Mouse (Mus musculus): ENCODE results near the gene Eif5.

Eif5 gene

DNA sequence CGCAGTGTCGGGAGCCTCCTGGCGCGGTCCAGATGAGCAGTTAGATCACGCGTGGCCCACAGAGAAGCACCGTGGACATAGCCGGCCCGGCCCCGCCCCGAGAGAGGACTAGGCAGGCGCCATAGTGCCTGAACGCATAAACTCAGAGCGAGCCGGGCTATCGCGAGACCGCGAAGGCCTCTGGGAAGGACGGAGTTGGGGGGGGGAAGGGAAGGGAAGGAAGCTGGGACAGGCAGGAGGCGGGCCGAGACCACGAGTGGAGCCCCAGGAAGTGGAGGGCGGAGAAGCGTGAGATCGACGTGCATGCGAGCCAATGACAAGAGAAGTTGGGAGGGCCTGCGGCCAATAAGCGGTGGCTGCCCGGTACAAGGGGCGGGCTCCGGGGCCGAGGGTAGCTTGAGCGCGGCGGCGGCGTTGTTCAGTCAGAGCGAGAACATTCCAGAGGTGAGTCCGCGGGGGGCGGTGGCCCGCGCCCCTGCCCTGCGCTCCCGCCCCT lies at the start of gene Eif5:
TSS of gene Eif5 (plus strand) at position 221 of the 496 bp plus-strand sequence.
- in situ Hi-C loops (cut with MboI; ENCODE audit: unreplicated experiment in 2 of 2): loop anchor here in 1 of 2 experiments (25.0 kb wide), 1 partner anchor 99 kb away; no protein-coding TSS in a partner anchor

GRCm38 (mm10) chr12:111489261-111489865 lies 48.5 kb upstream of the Eif5 start:
- in situ Hi-C loops (cut with MboI; ENCODE audit: unreplicated experiment in 2 of 2): no loop called here

DNA sequence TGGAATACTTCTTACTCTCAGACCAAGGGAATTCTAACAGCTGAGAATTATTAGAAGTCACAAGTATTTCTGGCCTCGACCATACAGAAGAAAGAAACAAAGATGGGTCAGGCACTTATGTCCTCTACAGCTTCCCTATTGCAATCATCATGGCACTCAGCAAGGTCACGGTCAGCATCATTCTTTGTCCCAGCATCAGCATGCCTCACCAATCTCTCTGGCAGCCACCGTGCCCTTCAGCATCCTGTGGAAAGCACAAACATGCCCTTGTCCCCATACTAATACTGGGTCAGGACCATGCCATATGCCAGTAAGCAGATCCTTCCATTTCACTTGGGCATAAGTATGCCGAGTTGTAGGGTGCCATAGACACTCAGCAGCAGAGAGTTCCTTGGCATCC lies 42.9 kb upstream of the Eif5 start:
- in situ Hi-C loops (cut with MboI; ENCODE audit: unreplicated experiment in 2 of 2): no loop called here

DNA sequence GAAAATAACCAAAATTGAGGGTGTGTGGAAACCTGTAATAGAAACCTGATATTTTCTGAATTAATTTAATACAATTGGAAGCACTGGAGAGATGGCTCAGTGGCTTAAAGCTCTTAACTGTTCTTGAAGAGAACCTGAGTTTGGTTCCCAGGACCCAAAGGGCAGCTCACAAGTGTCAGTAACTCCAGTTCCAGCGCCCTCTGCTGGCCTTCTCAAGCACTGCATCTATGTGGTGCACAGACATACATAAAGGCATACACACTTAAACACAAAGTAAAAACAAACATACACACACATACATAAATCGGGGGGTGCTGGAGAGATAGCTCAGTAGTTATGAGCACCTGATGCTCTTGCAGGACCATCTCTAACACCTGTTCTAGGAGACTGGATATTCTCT lies 40.7 kb upstream of the Eif5 start:
- in situ Hi-C loops (cut with MboI; ENCODE audit: unreplicated experiment in 2 of 2): no loop called here

DNA sequence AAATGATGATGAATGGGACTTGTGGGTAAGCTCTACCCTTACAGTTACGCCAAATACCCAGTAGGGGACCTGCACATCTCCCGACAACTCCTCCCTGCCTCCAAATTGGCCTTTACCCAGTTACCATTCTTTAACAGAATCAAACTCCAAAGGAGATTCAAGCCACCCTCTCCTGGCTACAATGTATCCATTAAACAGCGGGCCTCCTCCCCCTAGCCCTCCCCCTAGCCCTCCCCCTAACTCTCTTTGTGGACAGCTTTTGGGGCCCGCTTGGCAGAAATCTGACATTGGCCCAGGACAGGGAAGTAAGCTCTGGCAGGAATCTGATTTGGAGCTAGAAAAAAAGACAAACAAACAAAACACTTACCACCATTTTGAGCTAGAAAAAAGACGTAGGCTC lies 38.2 kb upstream of the Eif5 start:
- in situ Hi-C loops (cut with MboI; ENCODE audit: unreplicated experiment in 2 of 2): loop anchor here in 1 of 2 experiments (10.0 kb wide), 1 partner anchor 75 kb away; no protein-coding TSS in a partner anchor

DNA sequence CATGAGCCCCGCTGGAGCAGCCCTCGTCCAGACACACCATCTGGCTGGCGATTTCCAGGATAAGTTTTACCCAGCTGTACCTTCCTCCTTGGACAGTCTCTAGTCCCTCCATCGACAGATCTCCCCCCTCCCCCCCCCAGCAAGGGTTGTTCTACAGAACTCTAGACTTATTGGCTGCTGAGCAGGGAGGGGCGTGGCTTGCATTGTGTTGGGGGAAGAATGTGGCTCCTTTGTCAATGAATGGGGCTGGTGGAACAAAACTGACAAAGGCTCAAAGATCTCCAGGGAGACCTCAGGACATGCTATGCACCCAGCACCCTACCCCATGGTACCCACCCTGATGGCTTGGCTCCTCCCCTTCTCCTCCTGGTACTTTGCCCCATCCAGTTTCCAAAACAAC lies 37.1 kb upstream of the Eif5 start:
- in situ Hi-C loops (cut with MboI; ENCODE audit: unreplicated experiment in 2 of 2): loop anchor here in 1 of 2 experiments (10.0 kb wide), 1 partner anchor 76 kb away; no protein-coding TSS in a partner anchor

DNA sequence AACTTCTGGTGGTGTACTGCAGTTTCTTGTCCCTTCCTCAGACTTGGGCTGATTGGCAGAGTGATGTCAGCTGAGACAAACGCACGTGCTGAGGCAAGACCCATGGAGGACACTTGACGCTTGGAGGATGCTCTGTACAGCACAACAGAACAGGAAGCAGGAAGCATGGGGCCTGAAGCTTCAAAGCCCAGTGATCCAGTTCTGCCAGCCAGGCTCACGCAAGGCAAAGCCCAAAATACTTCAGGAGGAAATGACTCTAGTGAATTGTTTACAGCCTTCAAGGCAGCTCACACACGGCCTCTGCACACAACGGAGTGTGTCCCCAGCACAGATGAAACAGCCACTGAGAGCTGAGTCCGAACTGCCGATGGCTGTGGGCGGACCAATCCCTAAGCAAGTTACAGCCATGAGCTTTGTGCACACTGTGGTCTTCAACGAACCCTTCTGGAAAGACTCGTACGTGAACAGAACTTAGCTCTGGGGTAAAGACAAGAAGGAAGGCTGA lies 34.7 kb upstream of the Eif5 start:
- in situ Hi-C loops (cut with MboI; ENCODE audit: unreplicated experiment in 2 of 2): loop anchor here in 1 of 2 experiments (10.0 kb wide), 1 partner anchor 78 kb away; no protein-coding TSS in a partner anchor

- in situ Hi-C loops (cut with MboI; ENCODE audit: unreplicated experiment in 2 of 2): loop anchor here in 1 of 2 experiments (10.0 kb wide), 1 partner anchor 79 kb away; no protein-coding TSS in a partner anchor
These were observed 34.2 kb upstream of the Eif5 start for GRCm38 (mm10) chr12:111503571-111503970.

DNA sequence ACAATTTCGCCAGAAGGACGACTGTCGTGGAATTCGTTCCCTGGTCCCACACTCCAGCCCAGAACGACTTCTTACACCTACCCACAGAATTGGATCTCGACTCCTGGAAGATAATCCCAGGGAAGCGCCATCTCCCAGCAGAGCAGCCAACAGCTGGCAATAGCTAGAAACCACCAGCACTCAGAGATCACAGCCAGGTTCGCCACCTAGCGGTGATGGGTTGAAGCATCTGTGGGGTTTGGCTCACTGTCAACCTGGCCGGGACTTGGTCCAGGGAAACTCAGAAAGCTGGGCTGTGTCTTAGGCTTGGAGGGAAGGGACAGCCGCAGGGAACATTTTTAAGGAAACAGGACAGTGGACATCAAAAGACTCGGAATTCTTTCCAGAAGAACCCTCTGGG lies 32.9 kb upstream of the Eif5 start:
- in situ Hi-C loops (cut with MboI; ENCODE audit: unreplicated experiment in 2 of 2): loop anchor here in 1 of 2 experiments (10.0 kb wide), 1 partner anchor 80 kb away; no protein-coding TSS in a partner anchor

DNA sequence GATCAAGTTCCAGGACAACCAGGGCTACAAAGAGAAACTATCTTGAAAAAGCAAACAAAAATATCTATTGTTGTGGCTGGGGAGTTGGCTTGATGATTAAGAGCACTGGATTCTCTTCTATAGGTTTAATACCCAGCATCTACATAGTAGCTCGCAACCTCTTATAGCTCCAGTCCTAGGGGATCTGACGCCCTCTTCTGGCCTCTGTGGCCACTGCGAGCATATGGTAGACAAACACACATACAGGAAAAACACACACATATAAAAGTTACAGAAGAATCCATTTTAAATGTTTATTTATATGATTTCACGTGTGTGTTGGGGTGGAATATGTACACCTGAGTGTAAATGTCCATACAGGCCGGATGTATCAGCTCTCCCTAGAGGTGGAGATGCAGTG lies 30.8 kb upstream of the Eif5 start:
- in situ Hi-C loops (cut with MboI; ENCODE audit: unreplicated experiment in 2 of 2): loop anchor here in 1 of 2 experiments (10.0 kb wide), 1 partner anchor 82 kb away; no protein-coding TSS in a partner anchor

GRCm38 (mm10) chr12:111507962-111508361 lies 29.9 kb upstream of the Eif5 start:
- in situ Hi-C loops (cut with MboI; ENCODE audit: unreplicated experiment in 2 of 2): loop anchor here in 1 of 2 experiments (10.0 kb wide), 1 partner anchor 83 kb away; no protein-coding TSS in a partner anchor

DNA sequence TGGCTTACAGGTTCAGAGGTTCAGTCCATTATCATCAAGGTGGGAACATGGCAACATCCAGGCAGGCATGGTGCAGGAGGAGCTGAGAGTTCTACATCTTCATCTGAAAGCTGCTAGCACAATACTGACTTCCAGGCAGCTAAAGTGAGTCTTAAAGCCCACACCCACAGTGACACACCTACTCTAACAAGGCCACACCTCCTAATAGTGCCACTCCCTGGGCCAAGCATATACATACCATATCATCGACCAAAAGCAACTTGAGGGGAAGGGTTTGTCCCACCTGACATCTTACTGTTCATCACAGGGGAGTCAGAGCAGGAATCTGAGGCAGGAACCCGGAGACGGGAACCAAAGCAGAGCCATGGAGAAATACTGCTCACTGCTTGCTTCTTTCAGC lies 29.4 kb upstream of the Eif5 start:
- in situ Hi-C loops (cut with MboI; ENCODE audit: unreplicated experiment in 2 of 2): loop anchor here in 1 of 2 experiments (10.0 kb wide), 1 partner anchor 84 kb away; no protein-coding TSS in a partner anchor

GRCm38 (mm10) chr12:111512572-111513063 lies 25.2 kb upstream of the Eif5 start:
- in situ Hi-C loops (cut with MboI; ENCODE audit: unreplicated experiment in 2 of 2): no loop called here

GRCm38 (mm10) chr12:111513673-111514072 lies 24.1 kb upstream of the Eif5 start:
- in situ Hi-C loops (cut with MboI; ENCODE audit: unreplicated experiment in 2 of 2): no loop called here

DNA sequence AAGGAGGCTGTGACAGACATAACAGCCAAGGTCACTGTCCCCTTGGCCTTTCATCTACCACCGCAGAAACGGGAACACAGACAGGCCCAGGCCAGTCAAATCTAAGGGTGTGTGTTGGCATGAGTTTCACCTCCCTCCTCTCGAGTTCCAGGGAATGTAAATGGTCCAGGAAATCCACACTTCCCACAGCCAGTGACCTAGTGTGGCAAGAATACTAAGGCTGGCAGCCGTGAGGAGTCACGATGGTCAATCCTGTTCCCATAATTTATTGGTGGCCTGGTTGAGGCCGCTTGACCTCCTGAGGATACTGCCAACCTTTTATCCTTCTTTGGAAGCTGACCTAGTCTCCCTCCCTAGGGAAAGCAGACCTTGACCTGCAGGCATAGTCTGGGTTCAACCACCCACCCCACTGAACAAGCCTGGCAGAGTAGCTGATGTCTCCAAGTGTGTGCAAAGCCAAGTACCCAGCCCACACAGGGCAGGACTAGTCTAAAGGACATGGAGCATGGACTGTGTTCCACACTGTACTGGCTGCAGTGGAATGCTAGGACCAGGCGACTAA lies 23.5 kb upstream of the Eif5 start:
- in situ Hi-C loops (cut with MboI; ENCODE audit: unreplicated experiment in 2 of 2): no loop called here

DNA sequence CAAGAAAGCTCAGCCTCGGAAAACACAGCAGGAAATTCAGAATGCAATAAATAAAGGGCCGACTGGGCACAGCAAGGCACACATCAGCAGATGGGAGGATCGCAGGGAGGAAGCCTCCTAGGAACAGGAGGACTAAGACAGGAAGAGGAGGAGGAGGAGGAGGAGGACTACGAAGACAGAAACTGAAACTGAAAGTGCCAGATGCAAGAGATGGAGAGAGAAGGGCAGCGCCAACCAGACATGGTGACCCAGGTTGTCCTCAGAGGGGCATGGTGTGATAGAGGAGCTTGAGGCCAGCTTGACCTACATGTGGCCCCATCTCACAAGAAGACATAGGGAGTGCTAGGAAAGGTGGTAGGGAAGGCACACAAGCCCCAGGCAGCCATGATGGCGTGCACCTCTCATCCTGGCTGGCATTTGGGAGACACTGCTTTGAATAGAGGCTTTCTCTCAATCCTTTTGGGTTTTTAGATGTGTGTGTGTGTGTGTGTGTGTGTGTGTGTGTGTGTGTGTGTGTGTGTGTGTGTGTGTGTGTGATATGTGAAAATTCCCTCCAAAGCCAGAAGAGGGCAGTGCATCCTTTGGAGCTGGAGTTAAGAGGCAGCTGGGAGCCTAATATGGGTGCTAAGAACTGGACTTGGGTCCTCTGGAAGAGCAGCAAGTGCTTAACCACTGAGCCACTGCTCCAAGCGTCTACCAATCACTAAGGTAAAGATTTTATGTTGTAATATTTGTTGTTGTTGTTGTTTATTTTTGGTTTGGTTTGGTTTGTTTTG lies 22.8 kb upstream of the Eif5 start:
- in situ Hi-C loops (cut with MboI; ENCODE audit: unreplicated experiment in 2 of 2): no loop called here

GRCm38 (mm10) chr12:111515920-111516319 lies 21.9 kb upstream of the Eif5 start:
- in situ Hi-C loops (cut with MboI; ENCODE audit: unreplicated experiment in 2 of 2): no loop called here

- in situ Hi-C loops (cut with MboI; ENCODE audit: unreplicated experiment in 2 of 2): no loop called here
These were observed 21.0 kb upstream of the Eif5 start for GRCm38 (mm10) chr12:111516826-111517225.

- in situ Hi-C loops (cut with MboI; ENCODE audit: unreplicated experiment in 2 of 2): no loop called here
These were observed 19.9 kb upstream of the Eif5 start for GRCm38 (mm10) chr12:111517901-111518300.

- in situ Hi-C loops (cut with MboI; ENCODE audit: unreplicated experiment in 2 of 2): no loop called here
These were observed 19.4 kb upstream of the Eif5 start for GRCm38 (mm10) chr12:111518391-111518790.

DNA sequence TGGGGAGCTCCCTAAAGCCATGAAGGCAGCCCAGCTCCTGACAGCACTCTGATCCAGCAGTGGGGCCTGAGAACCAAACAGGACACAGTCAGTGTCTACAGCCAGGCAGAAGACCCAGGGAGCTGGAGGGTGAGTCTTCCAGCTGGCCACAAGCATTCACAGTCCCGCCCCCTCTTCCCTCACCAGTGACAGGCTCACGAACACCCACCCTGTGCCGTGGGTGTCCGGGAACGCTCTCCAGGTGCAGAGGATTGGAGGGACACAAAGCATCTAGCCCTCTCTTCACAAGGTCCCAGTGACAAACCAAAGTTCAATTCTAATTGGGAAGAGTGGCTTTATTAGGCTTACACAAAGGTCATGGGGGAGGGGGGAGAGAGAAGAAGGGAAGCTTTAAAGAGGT lies 18.0 kb upstream of the Eif5 start:
- in situ Hi-C loops (cut with MboI; ENCODE audit: unreplicated experiment in 2 of 2): no loop called here

Measured in v-Abl transformed pro-B cells (cell line).